Mouse (Mus musculus) thymus, adult 2 months (tissue): ENCODE data around the gene Hoxa7. TPM values are rescaled to one million over a fixed set of nuclear protein-coding genes. Genes with fewer than 3 reads are reported as not detected.

Source experiments
- DNase-seq: peaks from one replicate; pipeline ENCODE4 v3.0.0; 2021
- H3K27ac ChIP-seq: fragments of 200-500 bp; 2 replicates; pipeline ENCODE4 v1.5.1; 2012; ENCODE audit warnings: low read length, control low read depth; ENCODE audit not compliant: control insufficient read depth, insufficient read depth
- H3K27me3 ChIP-seq: fragments of 200-500 bp; 2 replicates; pipeline ENCODE4 v1.6.1; 2012; ENCODE audit warnings: mild to moderate bottlenecking, low read length, moderate library complexity, mixed read lengths; ENCODE audit not compliant: control insufficient read depth, insufficient read depth
- H3K36me3 ChIP-seq: fragments of 200-500 bp; 2 replicates; pipeline ENCODE4 v1.6.1; 2012; ENCODE audit warnings: mild to moderate bottlenecking, low read length, moderate library complexity; ENCODE audit not compliant: control insufficient read depth, insufficient read depth
- H3K4me1 ChIP-seq: fragments of 200-500 bp; replicated peaks from 2 replicates; pipeline ENCODE4 v1.6.1; 2012; ENCODE audit warnings: low read length; ENCODE audit not compliant: control insufficient read depth, insufficient read depth
- H3K4me3 ChIP-seq: fragments of 200-500 bp; 2 replicates; pipeline ENCODE4 v1.5.1; 2012; ENCODE audit warnings: mild to moderate bottlenecking, low read length, control low read depth, moderate library complexity; ENCODE audit not compliant: control insufficient read depth, insufficient read depth
- CTCF ChIP-seq: fragments of 200-500 bp; IDR thresholded peaks from 2 replicates; pipeline ENCODE4 v1.5.1; 2012; ENCODE audit warnings: mild to moderate bottlenecking, control low read depth, low read length, moderate library complexity, borderline replicate concordance; ENCODE audit not compliant: control insufficient read depth, poor library complexity, insufficient read depth; ENCODE audit errors: extremely low read depth
- POLR2A ChIP-seq: fragments of 200-500 bp; IDR thresholded peaks from 2 replicates; pipeline ENCODE4 v1.6.1; 2012; ENCODE audit warnings: mild to moderate bottlenecking, low read length, control low read depth, moderate library complexity; ENCODE audit not compliant: control insufficient read depth, poor library complexity, insufficient read depth; ENCODE audit errors: extremely low read depth
- WGBS: fragments of 180-500 bp; shearing (Covaris S2); methylation state at CpG from one replicate; pipeline ENCODE4 v1.1.7; 2018; 5-methylcytosine and 5-hydroxymethylcytosine counted together
- polyA plus RNA-seq: library from polyadenylated mRNA; depleted of rRNA; stranded (reverse); fragments of >200 nt; gene quantifications from 2 replicates; pipeline ENCODE4 v1.2.3, GENCODE M21; 2012

Gene Hoxa7
- polyA plus RNA-seq, 1 experiment: 2.5 TPM

GRCm38 (mm10) chr6:52225612-52226568 is 4.2 kb upstream of the Hoxa7 start:
- no peak overlapping the region for H3K4me3 ChIP-seq
- no peak for DNase-seq
- no peak overlapping the region for H3K27ac ChIP-seq
- no peaks in the 10 kb centered on the region for H3K36me3 ChIP-seq
- H3K27me3 ChIP-seq: peaks cover 38% of the 10 kb centered on the region
- WGBS: 1% methylated on average over 69 of the region's 69 CpGs
- peaks cover 2% of the 10 kb centered on the region; the same call in 1 of the 2 replicates for H3K4me1 ChIP-seq
- TF ChIP-seq POLR2A: no peak
- TF ChIP-seq CTCF: no peak

- TF ChIP-seq POLR2A: no peak
- TF ChIP-seq CTCF: no peak
- Histone ChIP-seq H3K4me3 (no peak overlapping the region), H3K4me1 (peaks cover 2% of the 10 kb centered on the region; the same call in 1 of the 2 replicates), H3K36me3 (no peaks in the 10 kb centered on the region), H3K27ac (no peak overlapping the region), H3K27me3 (peaks cover 35% of the 10 kb centered on the region)
- WGBS: under 1% methylated on average over 36 of the region's 36 CpGs
- DNase-seq: no peak
Measured at GRCm38 (mm10) chr6:52224895-52225611, 3.4 kb upstream of the Hoxa7 start.

GRCm38 (mm10) chr6:52223939-52224760 is 2.5 kb upstream of the Hoxa7 start:
- no peak for DNase-seq
- Histone ChIP-seq H3K4me1 (peaks cover 2% of the 10 kb centered on the region; the same call in 1 of the 2 replicates), H3K27ac (no peak overlapping the region), H3K27me3 (peaks cover 31% of the 10 kb centered on the region), H3K36me3 (no peaks in the 10 kb centered on the region), H3K4me3 (no peak overlapping the region)
- TF ChIP-seq POLR2A (no peak), CTCF (no peak)
- WGBS: 9% methylated on average over 24 of the region's 24 CpGs

- TF ChIP-seq POLR2A (no peak), CTCF (no peak)
- Histone ChIP-seq H3K4me3 (no peak overlapping the region), H3K27me3 (peaks cover 36% of the 10 kb centered on the region), H3K4me1 (peaks cover 2% of the 10 kb centered on the region), H3K36me3 (no peaks in the 10 kb centered on the region), H3K27ac (no peak overlapping the region)
- 58% methylated on average over 13 of the region's 13 CpGs for WGBS
- DNase-seq: no peak
Measured at GRCm38 (mm10) chr6:52222729-52223128, 1.1 kb upstream of the Hoxa7 start.

- Histone ChIP-seq H3K27ac (no peak overlapping the region), H3K4me1 (peaks cover 8% of the 10 kb centered on the region), H3K36me3 (no peaks in the 10 kb centered on the region), H3K27me3 (peaks cover 33% of the 10 kb centered on the region), H3K4me3 (no peak overlapping the region)
- no peak for TF ChIP-seq CTCF
- no peak for TF ChIP-seq POLR2A
- WGBS: 20% methylated on average over 21 of the region's 21 CpGs
- no peak for DNase-seq
Measured at GRCm38 (mm10) chr6:52221993-52222685, 485 bp upstream of the Hoxa7 start.
